Mouse (Mus musculus): ENCODE measurements around the gene Safb. TPM values are rescaled to one million over a fixed set of nuclear protein-coding genes. Genes with fewer than 3 reads are reported as not detected.

The Safb gene
- total RNA-seq, 1 experiment from 2014 or later = 86.0 TPM

DNA sequence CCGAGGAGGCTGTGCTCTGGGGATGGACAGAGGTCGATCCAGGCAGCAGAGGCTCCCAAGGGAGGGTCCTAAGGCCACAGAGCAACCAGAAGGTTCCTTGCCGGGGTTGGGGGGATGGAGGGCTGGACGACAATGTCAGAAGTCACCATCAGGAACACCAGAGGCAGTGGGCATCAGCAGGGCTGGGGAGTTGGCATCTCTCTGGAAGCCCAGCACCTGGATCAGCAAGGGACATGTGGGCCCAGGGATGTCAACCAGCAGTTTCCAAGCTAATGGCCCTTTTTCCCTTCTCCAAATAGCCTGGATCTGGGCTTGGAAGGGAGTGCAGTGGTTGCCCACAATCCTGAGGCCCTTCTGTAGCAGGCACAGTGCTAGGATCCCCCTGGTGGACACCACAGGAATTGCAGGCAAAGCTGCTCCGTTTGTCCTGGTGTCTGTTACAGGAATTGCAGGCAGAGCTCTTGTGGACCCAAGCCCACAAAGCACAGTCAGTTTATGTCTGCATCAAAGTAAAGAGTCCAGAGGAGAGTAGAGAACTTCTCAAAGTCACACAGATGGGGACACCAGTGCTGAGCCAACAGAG is 31.8 kb upstream of the Safb start:
- peak; percentile 76 to 77 for ATAC-seq (replicated peaks in 1 of 2; ENCODE audit: insufficient read depth in 1 of 2, low FRiP score in 2 of 2, low TSS enrichment in 1 of 2, low read depth in 1 of 2, poor library complexity in 2 of 2, severe bottlenecking in 2 of 2)

- ATAC-seq (replicated peaks in 1 of 2; ENCODE audit: insufficient read depth in 1 of 2, low FRiP score in 2 of 2, low TSS enrichment in 1 of 2, low read depth in 1 of 2, poor library complexity in 2 of 2, severe bottlenecking in 2 of 2) = no peak
Observed at GRCm38 (mm10) chr17:56554122-56554551, 30.5 kb upstream of the Safb start, which contains the start of gene Gm20219. Gm20219 (minus strand) TSS chr17:56554387.

DNA sequence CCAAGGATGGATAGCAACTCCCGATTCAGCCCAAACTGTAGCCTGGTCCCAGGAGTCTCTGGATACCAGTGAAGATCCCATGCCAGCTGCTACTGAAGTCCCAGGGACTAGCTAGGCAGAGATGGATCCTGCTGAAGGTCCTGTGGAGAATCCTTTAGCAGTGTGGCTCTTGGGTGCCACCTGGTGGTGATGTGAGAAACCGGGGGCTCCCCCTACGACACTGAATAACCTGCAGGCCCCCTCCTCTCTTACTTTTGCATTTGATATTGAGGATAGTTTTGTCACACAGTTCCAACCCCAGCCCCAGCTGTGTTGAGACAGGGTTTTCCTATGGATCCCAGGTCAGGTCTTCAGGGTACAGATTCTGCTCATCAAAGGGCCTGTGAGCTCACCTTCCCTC is 26.2 kb upstream of the Safb start:
- peak in 1 of 2 experiments; percentile 58; a peak in 2 of 4 replicates for ATAC-seq (replicated peaks in 1 of 2; ENCODE audit: insufficient read depth in 1 of 2, low FRiP score in 2 of 2, low TSS enrichment in 1 of 2, low read depth in 1 of 2, poor library complexity in 2 of 2, severe bottlenecking in 2 of 2)

GRCm38 (mm10) chr17:56559386-56559785 is 25.2 kb upstream of the Safb start:
- ATAC-seq (replicated peaks in 1 of 2; ENCODE audit: insufficient read depth in 1 of 2, low FRiP score in 2 of 2, low TSS enrichment in 1 of 2, low read depth in 1 of 2, poor library complexity in 2 of 2, severe bottlenecking in 2 of 2) = no peak

DNA sequence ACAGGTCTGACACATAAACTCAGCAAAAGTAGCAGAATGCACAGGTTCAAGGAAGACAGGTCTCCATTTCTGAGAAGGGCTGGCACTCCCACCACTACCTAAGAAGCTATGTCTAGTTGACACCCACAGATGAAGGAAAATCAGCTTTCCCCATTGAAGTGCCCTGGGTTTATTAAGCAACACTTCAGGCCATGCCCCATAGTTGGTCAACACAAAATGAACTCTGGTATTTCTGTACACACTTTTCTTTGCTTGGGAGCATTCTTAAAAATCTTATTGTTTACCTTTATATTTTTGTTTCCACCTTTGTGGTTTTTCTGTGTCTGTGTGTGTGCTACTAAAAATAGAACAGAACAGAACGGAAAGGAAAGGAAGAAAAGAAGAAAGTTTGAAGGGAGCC is 24.5 kb upstream of the Safb start:
- no peak for ATAC-seq (replicated peaks in 1 of 2; ENCODE audit: insufficient read depth in 1 of 2, low FRiP score in 2 of 2, low TSS enrichment in 1 of 2, low read depth in 1 of 2, poor library complexity in 2 of 2, severe bottlenecking in 2 of 2)

DNA sequence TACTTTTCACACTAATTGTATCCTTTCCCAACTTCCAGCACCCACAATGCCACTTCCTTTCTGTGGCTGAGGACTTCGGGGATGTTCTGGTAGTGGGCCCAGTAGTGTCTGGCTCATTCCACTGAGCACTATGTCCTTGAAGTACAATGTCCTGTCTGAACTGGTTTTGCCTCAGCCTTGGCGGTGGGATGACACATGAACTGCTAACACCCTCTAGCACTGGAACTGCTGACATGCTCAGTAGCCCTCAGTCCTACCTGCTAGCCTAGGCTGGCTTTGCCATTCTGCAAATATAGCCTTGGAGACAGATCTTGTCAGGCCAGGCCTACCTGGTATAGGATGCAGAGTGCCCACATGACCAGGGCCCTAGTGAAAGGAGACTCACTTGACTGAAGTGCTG is 22.8 kb upstream of the Safb start:
- ATAC-seq (replicated peaks in 1 of 2; ENCODE audit: insufficient read depth in 1 of 2, low FRiP score in 2 of 2, low TSS enrichment in 1 of 2, low read depth in 1 of 2, poor library complexity in 2 of 2, severe bottlenecking in 2 of 2) = no peak

- ATAC-seq (replicated peaks in 1 of 2; ENCODE audit: insufficient read depth in 1 of 2, low FRiP score in 2 of 2, low TSS enrichment in 1 of 2, low read depth in 1 of 2, poor library complexity in 2 of 2, severe bottlenecking in 2 of 2) = no peak
Observed at GRCm38 (mm10) chr17:56566293-56566692, 18.3 kb upstream of the Safb start.

DNA sequence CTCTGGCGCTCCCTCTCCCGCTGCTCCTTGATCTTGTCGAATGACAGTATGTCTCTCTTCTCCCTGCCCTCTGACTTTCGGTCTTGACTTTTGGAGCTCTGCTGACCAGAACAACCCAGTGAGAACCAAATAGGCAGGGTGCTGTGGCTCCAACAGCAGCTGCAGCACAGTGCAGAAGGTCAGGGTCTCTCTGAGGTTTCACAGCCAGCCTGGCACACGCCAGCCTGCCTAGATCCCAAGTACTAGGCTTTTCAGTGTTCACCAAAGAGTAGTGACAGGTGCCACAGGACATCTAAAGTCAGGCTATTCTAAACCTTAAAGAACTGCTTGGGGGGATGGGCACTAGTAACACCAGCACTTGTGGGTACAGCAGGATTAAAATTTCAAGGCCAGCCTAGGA is 17.7 kb upstream of the Safb start:
- no peak for ATAC-seq (replicated peaks in 1 of 2; ENCODE audit: insufficient read depth in 1 of 2, low FRiP score in 2 of 2, low TSS enrichment in 1 of 2, low read depth in 1 of 2, poor library complexity in 2 of 2, severe bottlenecking in 2 of 2)

GRCm38 (mm10) chr17:56567370-56567769 is 17.3 kb upstream of the Safb start:
- no peak for ATAC-seq (replicated peaks in 1 of 2; ENCODE audit: insufficient read depth in 1 of 2, low FRiP score in 2 of 2, low TSS enrichment in 1 of 2, low read depth in 1 of 2, poor library complexity in 2 of 2, severe bottlenecking in 2 of 2)

- no peak for ATAC-seq (replicated peaks in 1 of 2; ENCODE audit: insufficient read depth in 1 of 2, low FRiP score in 2 of 2, low TSS enrichment in 1 of 2, low read depth in 1 of 2, poor library complexity in 2 of 2, severe bottlenecking in 2 of 2)
Observed at GRCm38 (mm10) chr17:56570287-56570686, 14.3 kb upstream of the Safb start.

DNA sequence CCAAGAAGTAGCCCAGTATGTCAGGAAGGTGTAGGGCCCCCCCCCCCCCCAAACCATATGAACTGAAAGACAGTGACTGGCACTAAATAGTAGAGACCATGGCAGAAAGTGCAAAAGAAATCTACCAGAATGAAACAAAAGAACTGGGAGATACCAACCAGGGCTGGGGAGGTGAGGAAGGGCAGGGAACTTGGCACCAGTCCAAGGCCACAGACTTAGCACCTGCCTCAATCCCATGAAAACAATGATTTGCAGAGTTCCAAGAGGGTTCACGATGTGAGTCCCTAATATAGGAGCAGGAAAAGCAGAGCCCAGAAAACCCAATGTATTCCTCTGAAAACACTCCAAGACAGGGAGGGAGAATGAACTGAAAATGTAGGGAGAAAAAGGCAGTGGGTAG is 12.5 kb upstream of the Safb start:
- no peak for ATAC-seq (replicated peaks in 1 of 2; ENCODE audit: insufficient read depth in 1 of 2, low FRiP score in 2 of 2, low TSS enrichment in 1 of 2, low read depth in 1 of 2, poor library complexity in 2 of 2, severe bottlenecking in 2 of 2)

DNA sequence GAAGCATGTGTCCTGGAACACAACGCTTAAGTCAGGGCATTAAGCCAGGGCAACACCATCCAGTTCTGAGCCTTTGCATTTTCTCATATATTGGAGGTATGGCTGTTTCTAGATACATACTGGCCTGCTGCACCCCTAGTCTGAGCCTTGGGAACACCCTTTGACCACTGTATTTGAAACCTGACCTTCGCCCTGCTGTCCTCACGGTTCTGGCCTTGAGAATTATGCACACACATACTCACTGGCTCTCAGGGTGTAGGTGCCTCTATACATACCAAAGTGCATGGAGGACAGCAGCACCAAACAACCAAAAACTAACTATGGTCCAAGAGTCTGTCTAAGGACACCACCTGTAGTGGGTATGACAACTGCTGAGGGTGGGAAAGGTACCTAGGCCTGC is 11.7 kb upstream of the Safb start:
- ATAC-seq (replicated peaks in 1 of 2; ENCODE audit: insufficient read depth in 1 of 2, low FRiP score in 2 of 2, low TSS enrichment in 1 of 2, low read depth in 1 of 2, poor library complexity in 2 of 2, severe bottlenecking in 2 of 2) = no peak

GRCm38 (mm10) chr17:56583071-56583470 is 1.6 kb upstream of the Safb start:
- no peak for ATAC-seq (replicated peaks in 1 of 2; ENCODE audit: insufficient read depth in 1 of 2, low FRiP score in 2 of 2, low TSS enrichment in 1 of 2, low read depth in 1 of 2, poor library complexity in 2 of 2, severe bottlenecking in 2 of 2)

DNA sequence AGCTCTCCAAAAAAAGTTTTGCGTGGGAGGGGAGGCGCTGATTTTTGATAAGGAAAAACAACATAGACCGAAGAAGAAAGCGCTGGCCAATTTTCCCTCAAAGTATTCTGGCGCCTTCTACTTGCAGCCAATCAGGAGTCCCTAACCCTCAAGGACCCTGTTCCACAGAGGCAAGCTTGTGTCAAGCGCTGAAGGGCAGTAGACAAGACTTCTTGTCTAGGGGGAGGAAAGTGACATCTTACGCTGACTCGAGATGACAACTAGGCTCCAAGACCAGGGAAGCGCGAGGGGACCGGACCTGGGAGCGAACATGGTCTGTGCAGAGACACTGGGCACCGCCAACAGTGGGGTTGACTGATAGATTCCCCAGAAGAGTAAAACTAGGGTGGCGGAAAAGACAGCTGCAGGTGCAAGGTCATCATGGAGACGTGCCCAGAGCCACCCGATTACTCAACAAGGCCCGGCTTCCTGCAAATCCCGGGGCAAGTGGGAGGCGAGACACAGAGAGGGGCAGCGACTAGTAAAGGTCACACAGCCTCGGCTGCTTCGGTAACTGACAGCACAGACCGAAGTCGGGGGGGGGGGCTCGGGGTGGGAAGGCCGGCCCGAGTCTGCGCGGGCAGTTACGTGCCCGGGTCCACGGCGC is 891 bp upstream of the Safb start:
- peak; percentile 0 to 15; a peak in 3 of 4 replicates for ATAC-seq (replicated peaks in 1 of 2; ENCODE audit: insufficient read depth in 1 of 2, low FRiP score in 2 of 2, low TSS enrichment in 1 of 2, low read depth in 1 of 2, poor library complexity in 2 of 2, severe bottlenecking in 2 of 2)

GRCm38 (mm10) chr17:56585171-56585821 is 671 bp downstream of the Safb start:
- ATAC-seq (replicated peaks in 1 of 2; ENCODE audit: insufficient read depth in 1 of 2, low FRiP score in 2 of 2, low TSS enrichment in 1 of 2, low read depth in 1 of 2, poor library complexity in 2 of 2, severe bottlenecking in 2 of 2) = peak; percentile 28 to 46

- ATAC-seq (replicated peaks in 1 of 2; ENCODE audit: insufficient read depth in 1 of 2, low FRiP score in 2 of 2, low TSS enrichment in 1 of 2, low read depth in 1 of 2, poor library complexity in 2 of 2, severe bottlenecking in 2 of 2) = no peak
Observed at GRCm38 (mm10) chr17:56587773-56588172, 3.1 kb downstream of the Safb start.

DNA sequence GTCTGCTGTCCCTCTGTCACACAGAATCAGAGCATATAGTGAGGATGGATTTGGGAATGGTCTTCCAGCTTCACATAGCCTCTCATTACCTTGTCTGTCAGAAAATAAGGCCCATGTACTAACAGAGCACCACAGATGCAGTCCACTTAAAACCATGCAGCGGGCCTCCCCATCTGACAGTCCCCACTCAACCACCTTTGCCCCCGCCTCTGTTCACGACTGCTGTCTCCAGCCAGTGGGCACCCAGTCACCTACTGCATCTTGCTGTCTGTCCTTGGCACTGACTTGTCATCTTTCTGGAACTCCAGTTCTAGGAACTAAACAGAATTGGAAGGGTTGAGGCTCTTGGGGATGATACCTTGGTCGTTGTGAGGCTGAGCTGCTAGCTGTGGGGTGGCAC is 4.3 kb downstream of the Safb start:
- no peak for ATAC-seq (replicated peaks in 1 of 2; ENCODE audit: insufficient read depth in 1 of 2, low FRiP score in 2 of 2, low TSS enrichment in 1 of 2, low read depth in 1 of 2, poor library complexity in 2 of 2, severe bottlenecking in 2 of 2)

DNA sequence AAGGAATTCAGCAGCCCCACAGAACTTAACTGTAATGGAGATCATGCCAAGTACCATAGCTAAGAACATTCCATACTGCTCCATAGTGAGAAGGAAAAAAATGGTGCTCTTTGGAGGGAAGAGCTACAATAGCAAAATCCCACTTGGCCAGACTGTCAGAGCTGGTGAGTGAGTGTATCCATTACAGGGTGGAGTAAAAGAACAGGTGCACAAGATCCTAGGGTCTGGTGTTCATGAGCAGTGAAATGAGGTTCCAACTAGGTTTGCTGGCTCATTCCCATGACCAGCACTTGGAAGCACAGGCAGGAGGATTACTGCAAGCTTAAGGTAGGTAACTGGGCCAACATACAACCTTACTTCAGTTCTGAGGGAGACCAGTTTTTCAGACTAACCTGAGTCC is 7.9 kb downstream of the Safb start:
- ATAC-seq (replicated peaks in 1 of 2; ENCODE audit: insufficient read depth in 1 of 2, low FRiP score in 2 of 2, low TSS enrichment in 1 of 2, low read depth in 1 of 2, poor library complexity in 2 of 2, severe bottlenecking in 2 of 2) = no peak

Measured in hematopoietic stem cell, adult 5-6 weeks (primary cell).